Mouse (Mus musculus) midbrain, embryonic 14.5 days (tissue): ENCODE measurements around the gene Hoxa2. TPM values are rescaled to one million over a fixed set of nuclear protein-coding genes. Genes with fewer than 3 reads are reported as not detected.

ENCODE experiments used
- ATAC-seq: fragments of 200-750 bp; cut with Nextera tagmentation; 2 replicates; pipeline ENCODE4 v1.8.0; 2017; ENCODE audit warnings: moderate number of reproducible peaks, moderate library complexity; ENCODE audit not compliant: low FRiP score, low TSS enrichment
- DNase-seq: peaks from one replicate; pipeline ENCODE4 v3.0.0-alpha.2; 2015
- H3K27ac ChIP-seq: fragments of 300-500 bp; sonication (generic); replicated peaks from 2 replicates; pipeline ENCODE4 v1.5.1; 2014; ENCODE audit warnings: mild to moderate bottlenecking, low read depth, low read length, moderate library complexity
- H3K27me3 ChIP-seq: fragments of 300-500 bp; sonication (generic); 2 replicates; pipeline ENCODE4 v1.6.1; 2014; ENCODE audit warnings: low read length, control low read depth, mixed read lengths; ENCODE audit not compliant: control insufficient read depth, insufficient read depth
- H3K36me3 ChIP-seq: fragments of 300-500 bp; sonication (generic); 2 replicates; pipeline ENCODE4 v1.6.1; 2014; ENCODE audit warnings: low read length, control low read depth; ENCODE audit not compliant: control insufficient read depth, insufficient read depth
- H3K4me1 ChIP-seq: fragments of 300-500 bp; sonication (generic); 2 replicates; pipeline ENCODE4 v1.6.1; 2014; ENCODE audit warnings: mild to moderate bottlenecking, antibody characterized with exemption, low read length, control low read depth; ENCODE audit not compliant: control insufficient read depth, insufficient read depth
- H3K4me2 ChIP-seq: fragments of 300-500 bp; sonication (generic); 2 replicates; pipeline ENCODE4 v1.6.1; 2014; ENCODE audit warnings: mild to moderate bottlenecking, low read length, moderate library complexity
- H3K4me3 ChIP-seq: fragments of 300-500 bp; sonication (generic); replicated peaks from 2 replicates; pipeline ENCODE4 v1.5.1; 2014; ENCODE audit warnings: low read depth, low read length
- H3K9ac ChIP-seq: fragments of 300-500 bp; sonication (generic); replicated peaks from 2 replicates; pipeline ENCODE4 v1.6.1; 2014; ENCODE audit warnings: mild to moderate bottlenecking, low read length, moderate library complexity
- H3K9me3 ChIP-seq: fragments of 300-500 bp; sonication (generic); 2 replicates; pipeline ENCODE4 v1.6.1; 2016; ENCODE audit warnings: low read length, control low read depth, mixed read lengths; ENCODE audit not compliant: control insufficient read depth
- WGBS: fragments of 180-500 bp; shearing (Covaris S2); extraction: QIAGEN DNeasy Blood & Tissue Kit; methylation state at CpG from one replicate; pipeline ENCODE4 v1.1.7; 2014; 5-methylcytosine and 5-hydroxymethylcytosine counted together
- polyA plus RNA-seq: library from polyadenylated mRNA; unstranded; fragments of >200 nt; fragmentation: Nextera tagmentation; extraction: Ambion mirVana; gene quantifications from 2 replicates; pipeline ENCODE4 v1.2.1, GENCODE M21; 2014

Hoxa2 gene
- polyA plus RNA-seq, 1 experiment from 2014 or later = 0.20 TPM

DNA sequence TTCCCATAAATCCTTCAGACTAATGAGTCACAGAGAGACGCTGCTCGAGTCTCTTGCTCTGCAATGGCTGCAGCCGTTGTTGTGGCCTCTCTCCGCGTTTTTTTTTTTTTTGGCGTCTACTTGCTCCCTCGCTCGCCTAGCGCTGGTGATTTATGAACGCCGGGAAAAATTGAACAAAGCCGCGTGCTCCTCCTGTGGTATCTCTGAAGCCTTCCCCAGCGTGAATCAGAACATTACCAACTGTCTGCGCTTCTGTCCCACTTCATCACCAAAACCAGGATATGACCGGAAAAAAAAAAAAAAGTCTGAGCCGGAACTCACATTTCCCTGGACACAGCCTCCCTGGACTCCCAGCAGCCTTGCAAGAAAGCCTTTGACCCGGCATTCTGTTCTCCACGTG is 20.6 kb upstream of the Hoxa2 start:
- H3K36me3 ChIP-seq = no peaks in the 10 kb centered on the region
- H3K9ac ChIP-seq = no peak overlapping the region
- H3K9me3 ChIP-seq = no peaks in the 10 kb centered on the region
- H3K27ac ChIP-seq = no peak overlapping the region
- H3K4me1 ChIP-seq = no peaks in the 10 kb centered on the region
- no peak overlapping the region for H3K4me3 ChIP-seq
- DNase-seq = no peak
- no peak for ATAC-seq
- under 1% methylated on average over 19 of the region's 19 CpGs for WGBS
- H3K27me3 ChIP-seq = peaks cover 100% of the 10 kb centered on the region
- no peak overlapping the region for H3K4me2 ChIP-seq

DNA sequence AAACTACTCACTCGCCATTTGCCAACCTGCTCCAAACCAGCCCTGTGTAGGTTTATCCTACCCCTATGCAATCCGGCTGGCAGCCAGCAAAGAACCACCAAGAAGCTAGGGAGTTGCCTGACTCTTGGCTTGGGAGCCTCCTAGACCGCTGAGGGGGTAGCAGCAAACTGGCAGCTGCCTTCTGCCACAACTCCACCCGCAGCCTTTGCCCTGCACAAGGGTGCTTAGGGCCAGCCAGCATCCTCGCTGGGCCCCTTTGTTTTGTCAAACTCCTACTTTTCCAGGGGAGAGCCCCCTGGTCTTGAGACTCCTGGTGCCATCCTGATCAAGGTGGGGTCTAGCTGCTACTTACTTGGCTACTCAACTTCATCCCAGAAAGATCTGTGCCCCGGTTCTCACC is 20.0 kb upstream of the Hoxa2 start:
- Histone ChIP-seq H3K4me2 (no peak overlapping the region), H3K27ac (no peak overlapping the region), H3K9ac (no peak overlapping the region), H3K9me3 (no peaks in the 10 kb centered on the region), H3K27me3 (peaks cover 100% of the 10 kb centered on the region), H3K36me3 (no peaks in the 10 kb centered on the region), H3K4me3 (no peak overlapping the region), H3K4me1 (no peaks in the 10 kb centered on the region)
- 0% methylated on average over 6 of the region's 6 CpGs for WGBS
- no peak for ATAC-seq
- no peak for DNase-seq

DNA sequence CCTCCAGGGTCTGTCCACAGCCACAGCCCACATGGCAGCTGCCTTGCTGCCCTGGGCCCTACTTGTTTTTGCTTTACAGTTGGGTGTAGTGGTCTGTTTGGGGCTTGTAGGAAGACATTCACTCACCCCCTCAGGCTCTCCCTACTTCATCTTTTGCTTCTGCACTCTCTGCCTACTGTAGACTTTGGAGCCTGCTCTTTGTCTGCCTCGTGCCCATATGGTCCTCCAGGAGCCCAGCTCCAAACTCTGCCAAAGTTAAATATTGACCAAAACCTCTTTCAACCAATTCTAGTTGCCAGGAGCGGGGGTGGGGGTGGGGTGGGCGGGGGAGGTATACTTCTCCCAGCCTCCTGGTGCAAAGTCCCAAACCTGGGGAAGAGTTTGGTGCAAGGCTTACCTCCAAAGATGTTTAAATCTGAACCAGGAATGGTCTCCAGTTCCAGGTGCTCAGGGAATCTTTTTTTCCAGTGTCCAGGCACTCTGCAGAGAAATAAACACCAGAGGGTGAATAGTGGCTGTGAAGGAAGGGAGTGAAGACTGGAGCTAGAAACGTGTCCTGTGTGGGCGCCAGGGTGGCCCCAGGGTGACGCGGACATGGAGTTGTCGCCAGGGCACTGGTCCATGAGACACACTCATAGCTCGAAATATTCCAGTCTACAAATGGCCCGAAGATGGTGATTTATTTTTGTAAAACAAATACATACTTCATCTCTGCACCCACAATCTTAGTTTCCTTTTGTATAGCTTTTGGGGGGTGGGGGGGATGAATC is 18.9 kb upstream of the Hoxa2 start:
- Histone ChIP-seq H3K36me3 (no peaks in the 10 kb centered on the region), H3K4me1 (no peaks in the 10 kb centered on the region), H3K9me3 (no peaks in the 10 kb centered on the region), H3K27ac (no peak overlapping the region), H3K4me3 (no peak overlapping the region), H3K27me3 (peaks cover 100% of the 10 kb centered on the region), H3K9ac (no peak overlapping the region), H3K4me2 (no peak overlapping the region)
- no peak for ATAC-seq
- no peak for DNase-seq
- 9% methylated on average over 10 of the region's 10 CpGs for WGBS

DNA sequence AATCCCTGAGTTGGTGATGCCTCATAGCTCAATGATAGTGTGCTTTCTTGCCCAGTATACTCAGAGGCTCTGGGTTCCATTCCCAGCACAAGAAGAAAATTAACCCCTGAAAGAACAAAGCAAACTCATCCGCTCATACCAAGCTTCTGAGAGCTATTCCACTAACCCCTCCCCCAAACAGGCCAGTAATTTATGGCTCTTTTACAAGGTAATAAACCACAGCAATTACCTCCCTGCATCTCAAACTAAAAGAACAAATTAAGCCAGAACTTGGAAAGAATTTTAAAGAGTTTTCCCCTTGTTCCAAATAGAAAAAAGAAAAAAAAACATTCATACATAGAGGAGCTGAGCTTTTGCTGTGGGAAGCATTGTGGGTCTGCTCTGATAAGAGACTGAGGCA is 18.2 kb upstream of the Hoxa2 start:
- WGBS = 0% methylated on average over 1 of the region's 1 CpGs
- H3K9ac ChIP-seq = no peak overlapping the region
- peaks cover 100% of the 10 kb centered on the region for H3K27me3 ChIP-seq
- no peaks in the 10 kb centered on the region for H3K4me1 ChIP-seq
- no peak overlapping the region for H3K27ac ChIP-seq
- no peaks in the 10 kb centered on the region for H3K36me3 ChIP-seq
- H3K4me3 ChIP-seq = no peak overlapping the region
- DNase-seq (no peak), ATAC-seq (no peak)
- H3K9me3 ChIP-seq = no peaks in the 10 kb centered on the region
- H3K4me2 ChIP-seq = no peak overlapping the region

DNA sequence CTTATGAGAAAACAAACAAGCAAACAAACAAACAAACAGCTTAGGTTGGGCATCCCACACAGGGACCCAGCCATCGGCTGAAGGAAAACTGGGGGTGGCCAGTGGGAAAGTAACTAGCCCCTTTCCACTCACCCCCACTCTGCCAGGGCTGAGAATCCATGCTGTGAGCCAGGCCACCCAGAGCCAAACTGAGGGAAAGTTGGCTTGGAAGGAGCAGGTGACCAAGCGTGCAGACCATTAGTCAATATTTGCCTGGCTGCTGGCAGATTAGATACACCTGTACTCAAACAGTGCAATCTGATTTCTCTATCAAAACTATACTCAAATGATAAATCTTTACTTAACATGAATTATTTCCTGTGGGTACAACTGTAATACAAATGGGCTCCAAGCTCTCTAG is 17.4 kb upstream of the Hoxa2 start:
- Histone ChIP-seq H3K27me3 (peaks cover 100% of the 10 kb centered on the region), H3K4me1 (no peaks in the 10 kb centered on the region), H3K27ac (no peak overlapping the region), H3K36me3 (no peaks in the 10 kb centered on the region), H3K9ac (no peak overlapping the region), H3K4me2 (no peak overlapping the region), H3K4me3 (no peak overlapping the region), H3K9me3 (no peaks in the 10 kb centered on the region)
- WGBS = 23% methylated on average over 2 of the region's 2 CpGs
- no peak for DNase-seq
- ATAC-seq = no peak

DNA sequence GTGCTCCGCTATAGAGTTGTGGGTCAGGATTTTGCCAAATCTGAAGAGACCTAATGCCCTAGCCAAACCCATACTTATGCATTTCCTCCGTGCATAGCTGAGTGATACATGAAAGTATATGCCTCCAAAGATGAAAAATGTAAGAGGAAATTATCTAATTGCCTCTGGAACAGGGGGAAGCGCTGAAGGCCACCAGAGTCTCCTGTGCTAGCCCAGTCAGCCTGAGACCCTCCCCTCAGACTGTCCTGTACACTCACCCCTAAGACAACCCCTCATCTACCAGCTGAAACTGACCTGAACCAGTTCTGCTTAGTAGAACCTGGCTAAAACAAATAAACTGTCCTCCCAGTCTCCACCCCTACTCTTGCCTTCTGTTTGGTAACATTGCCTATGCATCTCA is 16.1 kb upstream of the Hoxa2 start:
- Histone ChIP-seq H3K4me2 (no peak overlapping the region), H3K4me1 (no peaks in the 10 kb centered on the region), H3K36me3 (no peaks in the 10 kb centered on the region), H3K9me3 (no peaks in the 10 kb centered on the region), H3K27ac (no peak overlapping the region), H3K4me3 (no peak overlapping the region), H3K27me3 (peaks cover 100% of the 10 kb centered on the region), H3K9ac (no peak overlapping the region)
- WGBS = 7% methylated on average over 3 of the region's 3 CpGs
- ATAC-seq (no peak), DNase-seq (no peak)

DNA sequence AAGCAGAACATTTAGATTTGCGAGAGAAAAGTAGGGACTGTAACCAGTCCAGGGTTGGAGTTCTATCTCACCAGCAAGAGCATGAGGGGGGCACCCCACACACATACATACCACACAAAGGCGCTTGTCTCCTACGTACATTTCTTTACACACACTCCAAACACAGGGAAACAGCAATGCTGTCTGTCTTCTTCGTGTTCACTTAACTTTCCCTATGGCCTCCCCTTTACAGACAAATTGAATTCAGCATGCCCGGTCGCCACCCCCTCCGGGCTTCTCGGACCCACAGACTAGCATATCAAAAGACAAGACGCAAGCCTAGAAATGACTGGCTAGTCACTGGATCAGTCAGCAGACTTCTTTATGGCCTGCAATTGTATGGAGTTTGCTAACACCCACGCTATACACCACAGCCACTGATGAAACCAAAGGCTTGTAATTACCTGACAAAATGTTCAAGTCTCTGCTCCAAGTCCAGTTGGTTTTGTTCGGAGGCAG is 15.6 kb upstream of the Hoxa2 start:
- Histone ChIP-seq H3K27ac (no peak overlapping the region), H3K27me3 (peaks cover 100% of the 10 kb centered on the region), H3K4me3 (no peak overlapping the region), H3K9me3 (no peaks in the 10 kb centered on the region), H3K4me1 (no peaks in the 10 kb centered on the region), H3K36me3 (no peaks in the 10 kb centered on the region), H3K4me2 (no peak overlapping the region), H3K9ac (no peak overlapping the region)
- ATAC-seq = no peak
- DNase-seq = no peak
- 2% methylated on average over 11 of the region's 11 CpGs for WGBS

DNA sequence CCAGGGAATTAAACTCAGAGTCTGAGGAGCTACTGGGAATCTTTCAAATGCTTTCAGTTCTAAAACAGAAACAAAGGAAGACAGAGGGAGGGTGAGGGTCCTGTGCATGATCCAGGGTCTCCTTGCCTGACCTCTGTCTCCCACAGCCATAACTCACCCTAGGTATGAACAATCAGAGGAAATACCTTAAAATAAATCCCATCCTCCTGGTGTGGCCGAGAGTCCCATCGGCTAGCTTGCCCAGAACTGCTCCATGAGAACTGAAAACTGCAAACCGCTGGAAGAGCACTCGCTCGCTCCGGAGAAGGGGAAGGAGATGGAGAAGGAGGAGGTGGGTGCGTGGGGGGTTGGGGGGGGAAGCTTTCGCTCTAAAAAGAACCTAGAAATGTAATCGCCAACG is 15.1 kb upstream of the Hoxa2 start:
- Histone ChIP-seq H3K4me1 (no peaks in the 10 kb centered on the region), H3K27me3 (peaks cover 100% of the 10 kb centered on the region), H3K9me3 (no peaks in the 10 kb centered on the region), H3K27ac (no peak overlapping the region), H3K36me3 (no peaks in the 10 kb centered on the region), H3K9ac (no peak overlapping the region), H3K4me2 (no peak overlapping the region), H3K4me3 (no peak overlapping the region)
- no peak for DNase-seq
- ATAC-seq = no peak
- under 1% methylated on average over 10 of the region's 10 CpGs for WGBS

DNA sequence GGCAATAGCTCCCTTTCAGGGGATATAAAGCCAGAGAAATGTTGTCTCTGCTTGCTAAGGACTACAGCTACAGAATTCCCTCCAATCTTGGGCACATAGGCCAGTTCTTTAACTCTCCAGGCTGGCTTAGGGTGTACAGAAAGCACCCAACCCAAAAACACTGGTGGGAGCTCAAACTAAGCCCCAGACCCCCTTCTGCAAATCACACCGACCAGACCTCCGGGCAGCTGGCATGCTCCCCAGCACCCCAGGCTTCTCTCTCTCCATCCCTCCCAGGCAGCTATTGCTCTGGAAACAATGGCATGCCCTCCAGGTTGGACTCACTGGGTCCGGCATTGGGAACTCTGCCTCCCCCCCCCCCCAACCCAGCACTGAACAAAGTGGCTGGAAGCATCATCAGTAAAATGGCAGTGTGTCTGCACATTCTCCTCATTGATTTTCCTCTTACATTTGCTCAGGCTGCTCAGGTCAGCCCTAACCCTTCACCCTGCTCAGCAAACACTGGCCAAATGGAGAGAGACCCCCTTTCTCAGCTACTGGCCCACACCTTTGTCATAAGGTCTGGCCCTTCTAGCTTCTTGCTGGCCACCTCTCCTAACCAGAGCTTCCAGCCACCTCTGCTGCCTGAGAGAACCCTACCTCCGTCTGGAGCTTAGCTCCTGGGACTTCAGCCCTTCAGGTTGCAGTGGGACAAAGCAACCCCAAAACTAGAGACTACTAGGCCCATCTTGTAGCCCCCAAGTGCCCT is 14.5 kb upstream of the Hoxa2 start:
- WGBS = 1% methylated on average over 4 of the region's 4 CpGs
- Histone ChIP-seq H3K27ac (no peak overlapping the region), H3K4me1 (no peaks in the 10 kb centered on the region), H3K27me3 (peaks cover 99% of the 10 kb centered on the region), H3K4me2 (no peak overlapping the region), H3K4me3 (no peak overlapping the region), H3K36me3 (no peaks in the 10 kb centered on the region), H3K9ac (no peak overlapping the region), H3K9me3 (no peaks in the 10 kb centered on the region)
- ATAC-seq (no peak), DNase-seq (no peak)
